Mouse (Mus musculus): ENCODE data around the gene Far2. TPM values are rescaled to one million over a fixed set of nuclear protein-coding genes. Genes with fewer than 3 reads are reported as not detected.

Far2 gene
- polyA plus RNA-seq, 1 experiment, result 0.14 TPM

- Histone ChIP-seq H3K4me2 (ENCODE audit: low read depth) (no peak overlapping the region), H3K27me3 (ENCODE audit: control insufficient read depth, insufficient read depth, insufficient read length) (no peaks in the 10 kb centered on the region), H3ac (ENCODE audit: control insufficient read depth, insufficient read length) (no peak overlapping the region), H3K79me2 (ENCODE audit: control insufficient read depth, insufficient read depth) (no peaks in the 10 kb centered on the region), H3K36me3 (ENCODE audit: control insufficient read depth, insufficient read depth) (no peaks in the 10 kb centered on the region), H3K4me3 (no peak overlapping the region)
- TF ChIP-seq MYOG (IDR thresholded peaks at IDR 0.05; ENCODE audit: control insufficient read depth in 1 of 3, insufficient read depth in 1 of 3, insufficient read length in 2 of 3, low read depth in 2 of 3) (no peak), MAX (IDR thresholded peaks at IDR 0.05; ENCODE audit: low read depth) (no peak), MYOD1 (IDR thresholded peaks at IDR 0.05; ENCODE audit: control insufficient read depth in 1 of 3, insufficient read length in 2 of 3, low read depth in 2 of 3) (no peak), TCF12 (IDR thresholded peaks at IDR 0.05; ENCODE audit: insufficient read depth, poor library complexity, severe bottlenecking) (no peak), CEBPB (IDR thresholded peaks at IDR 0.05; ENCODE audit: insufficient read depth, poor library complexity, severe bottlenecking) (no peak), E2F4 (IDR thresholded peaks at IDR 0.05; ENCODE audit: insufficient read depth) (no peak), SRF (IDR thresholded peaks at IDR 0.05; ENCODE audit: control insufficient read depth, insufficient read length, low read depth) (no peak), TCF3 (IDR thresholded peaks at IDR 0.05; ENCODE audit: insufficient read length, low read depth) (no peak), POLR2AphosphoS2 (IDR thresholded peaks at IDR 0.05; ENCODE audit: insufficient read length, low read depth) (no peak), USF1 (IDR thresholded peaks at IDR 0.05; ENCODE audit: low read depth) (no peak), POLR2A (IDR thresholded peaks at IDR 0.05; ENCODE audit: insufficient read length, low read depth) (no peak), REST (IDR thresholded peaks at IDR 0.05; ENCODE audit: insufficient read depth, insufficient read length) (no peak)
Measured at GRCm38 (mm10) chr6:148227542-148227941, 180.5 kb downstream of the Far2 start.

Other genes starting within 250 kb of the Far2 start
- 40.3 TPM for gene Ergic2, start 165.1 kb downstream of the Far2 start, polyA plus RNA-seq (2012; fragmentation: generic; extraction: Trizol)